Mouse (Mus musculus) erythroid progenitor cell, adult 5-6 weeks (primary cell): ENCODE measurements around the gene Gmip. TPM values are rescaled to one million over a fixed set of nuclear protein-coding genes. Genes with fewer than 3 reads are reported as not detected.

Source experiments
- ATAC-seq: replicated peaks from 2 replicates; pipeline ENCODE4 v1.8.0; 2016; ENCODE audit warnings: moderate number of reproducible peaks, mild to moderate bottlenecking, moderate TSS enrichment, inconsistent platforms; ENCODE audit not compliant: poor library complexity, low FRiP score, severe bottlenecking
- total RNA-seq, 2 experiments: library from RNA; stranded (forward) in 1 of 2; stranded (reverse) in 1 of 2; fragments of 150-400 nt in 1 of 2; fragments of 186-747, 209-891 nt in 1 of 2; gene quantifications; 2 replicates each; pipeline versions ENCODE4 v1.2.3 to v1.2.4; 2015 to 2017; ENCODE audit warnings: low replicate concordance in 2 of 2

Gene Gmip
- 8.4 and 24.1 TPM in 2 replicates for total RNA-seq (2015; ENCODE audit: low replicate concordance)
- total RNA-seq (2017; ENCODE audit: low replicate concordance) = 5.5 and 16.6 TPM in 2 replicates

GRCm38 (mm10) chr8:69808094-69808863, at the start of gene Gmip:
Gene Gmip, plus strand, starts transcription at chr8:69808679.
- peak; percentile 92 for ATAC-seq

GRCm38 (mm10) chr8:69761814-69762445, 46.5 kb upstream of the Gmip start:
- ATAC-seq = no peak

GRCm38 (mm10) chr8:69771221-69771620, 37.3 kb upstream of the Gmip start:
- ATAC-seq = no peak

- ATAC-seq = no peak
Measured at GRCm38 (mm10) chr8:69772106-69772505, 36.4 kb upstream of the Gmip start.

- peak; percentile 98 for ATAC-seq
Measured at GRCm38 (mm10) chr8:69774503-69775148, 33.9 kb upstream of the Gmip start, which contains the start of gene Gm20422. Gene Gm20422, minus strand, starts transcription at chr8:69774886.

- ATAC-seq = peak; percentile 28; the same call in 1 of the 2 replicates
Measured at GRCm38 (mm10) chr8:69775149-69775534, 33.3 kb upstream of the Gmip start.

- ATAC-seq = no peak
Measured at GRCm38 (mm10) chr8:69777111-69777510, 31.4 kb upstream of the Gmip start.

- no peak for ATAC-seq
Measured at GRCm38 (mm10) chr8:69789105-69789504, 19.4 kb upstream of the Gmip start.

GRCm38 (mm10) chr8:69789731-69790130, 18.7 kb upstream of the Gmip start:
- no peak for ATAC-seq

- ATAC-seq = peak; percentile 32
Measured at GRCm38 (mm10) chr8:69790364-69790763, 18.1 kb upstream of the Gmip start.

- ATAC-seq = peak; percentile 97
Measured at GRCm38 (mm10) chr8:69790773-69791367, 17.6 kb upstream of the Gmip start, which contains the start of the genes Atp13a1 and Zfp866. Gene Atp13a1, plus strand, starts transcription at chr8:69791163. Gene Zfp866, minus strand, starts transcription at chr8:69791178.

GRCm38 (mm10) chr8:69791415-69792068, 16.9 kb upstream of the Gmip start:
- no peak for ATAC-seq

GRCm38 (mm10) chr8:69793666-69794065, 14.8 kb upstream of the Gmip start:
- no peak for ATAC-seq

- no peak for ATAC-seq
Measured at GRCm38 (mm10) chr8:69794096-69794495, 14.4 kb upstream of the Gmip start.

- no peak for ATAC-seq
Measured at GRCm38 (mm10) chr8:69794901-69795300, 13.6 kb upstream of the Gmip start.

GRCm38 (mm10) chr8:69796721-69797345, 11.6 kb upstream of the Gmip start:
- ATAC-seq = no peak

GRCm38 (mm10) chr8:69797661-69798060, 10.8 kb upstream of the Gmip start:
- ATAC-seq = no peak

GRCm38 (mm10) chr8:69799261-69799660, 9.2 kb upstream of the Gmip start:
- ATAC-seq = no peak

- no peak for ATAC-seq
Measured at GRCm38 (mm10) chr8:69799946-69800345, 8.5 kb upstream of the Gmip start.
